Mouse (Mus musculus) thymus, adult 2 months (tissue): Measurements from ENCODE around the gene Wnt9b.

Experiments
- CTCF ChIP-seq: fragments of 200-500 bp; IDR thresholded peaks from 2 replicates; pipeline ENCODE4 v1.5.1; 2012; ENCODE audit warnings: mild to moderate bottlenecking, control low read depth, low read length, moderate library complexity, borderline replicate concordance; ENCODE audit not compliant: control insufficient read depth, poor library complexity, insufficient read depth; ENCODE audit errors: extremely low read depth
- POLR2A ChIP-seq: fragments of 200-500 bp; IDR thresholded peaks from 2 replicates; pipeline ENCODE4 v1.6.1; 2012; ENCODE audit warnings: mild to moderate bottlenecking, low read length, control low read depth, moderate library complexity; ENCODE audit not compliant: control insufficient read depth, poor library complexity, insufficient read depth; ENCODE audit errors: extremely low read depth

DNA sequence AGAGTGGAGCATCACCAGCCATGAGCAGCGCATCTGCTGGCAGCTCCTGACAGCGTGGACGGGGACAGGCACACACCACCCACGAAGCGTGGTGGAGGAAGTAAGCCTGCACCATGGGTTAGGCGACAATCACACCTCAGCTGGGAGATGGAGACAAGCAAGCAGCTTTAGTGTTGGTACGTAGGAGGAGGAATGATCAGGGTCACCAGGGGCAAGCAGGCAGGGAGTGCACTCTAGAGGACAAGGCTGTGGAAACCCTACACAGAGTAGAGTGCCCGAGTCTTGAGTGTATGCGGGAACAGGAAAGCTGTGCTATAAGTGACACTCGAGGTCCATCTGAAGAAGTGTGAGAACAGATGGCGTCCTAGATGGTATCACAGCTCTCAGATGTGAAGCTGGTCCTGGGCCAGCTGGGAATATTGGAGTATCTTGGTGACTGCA lies 25.3 kb downstream of the Wnt9b start:
- TF ChIP-seq CTCF, result no peak
- no peak for TF ChIP-seq POLR2A
